Mouse (Mus musculus) CH12F3 (cell line): ENCODE data around the gene Als2.

Experiments
- in situ Hi-C: fragments of 300-500 bp; cut with MboI; formaldehyde crosslinking; loops from 2 replicates; pipeline ENCODE4 v1.14.3; 2020; ENCODE audit warnings: low sequenced_read_pairs

Gene Als2

DNA sequence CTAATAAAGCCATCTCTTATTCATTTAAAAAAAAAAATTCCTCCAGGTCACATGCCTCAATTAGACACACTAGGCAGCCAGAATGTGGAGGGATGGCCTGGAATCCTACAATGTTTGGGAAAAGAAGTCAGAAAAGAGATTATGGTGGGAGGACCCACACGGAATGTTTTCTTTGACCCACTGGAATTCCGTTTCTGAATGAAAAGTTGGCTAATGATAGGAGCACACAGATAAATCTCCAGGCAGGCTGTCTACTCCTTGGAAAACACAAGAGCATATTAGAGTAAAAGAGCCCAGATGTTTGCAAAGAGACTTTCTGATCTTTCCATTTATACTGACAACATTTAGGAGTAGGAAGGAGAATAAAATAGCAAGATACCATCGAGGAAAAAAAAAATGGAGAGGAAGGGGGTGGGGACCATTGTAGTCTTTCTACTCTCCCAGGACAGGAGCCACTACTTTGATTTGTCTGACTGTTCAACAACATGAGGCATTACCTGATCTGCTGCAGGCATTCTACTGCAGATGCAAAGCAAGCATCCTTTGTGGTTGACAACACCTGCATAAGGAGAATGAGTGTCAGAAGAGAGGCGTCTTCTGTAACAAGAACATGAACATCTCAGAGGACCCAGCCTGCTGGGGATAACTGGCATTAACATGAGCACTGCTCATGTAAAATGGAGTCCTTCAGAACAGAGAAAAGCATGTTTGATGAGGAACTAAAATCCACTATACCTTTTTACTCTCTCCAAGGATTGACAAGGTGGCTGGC, 69.2 kb downstream of the Als2 start:
- in situ Hi-C loops: no loop called here

DNA sequence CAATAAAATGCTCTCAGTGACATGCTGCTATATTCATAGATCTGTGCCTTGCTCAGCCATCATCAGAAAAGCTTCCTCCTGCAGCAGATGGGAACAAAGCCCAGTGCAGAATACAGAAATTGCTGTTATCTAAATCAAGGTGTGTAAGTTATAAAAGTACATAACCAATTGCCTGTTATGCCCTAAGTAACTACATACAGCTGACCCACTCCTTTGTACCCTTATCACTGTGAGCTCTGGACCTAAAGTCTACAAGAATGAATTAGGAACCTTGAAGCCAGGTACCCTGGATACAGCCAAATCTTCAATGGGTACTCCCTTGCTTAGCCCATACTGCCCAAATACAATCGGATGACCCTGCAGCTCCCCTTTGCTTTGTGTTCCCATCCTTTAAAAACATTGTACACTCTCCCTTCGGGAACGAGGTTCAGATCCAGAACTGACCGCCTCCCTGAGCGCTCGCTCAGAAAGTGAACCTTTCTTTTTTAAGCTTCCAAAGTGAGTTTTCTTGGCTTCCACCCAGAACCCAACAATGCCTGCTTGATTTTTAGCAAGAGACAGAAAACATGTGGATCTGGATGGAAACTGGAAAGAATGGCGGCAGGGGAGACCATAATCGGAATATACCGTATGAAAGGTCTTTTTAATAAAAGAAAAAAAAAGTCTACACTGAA, 70.7 kb downstream of the Als2 start:
- in situ Hi-C loops: no loop called here

DNA sequence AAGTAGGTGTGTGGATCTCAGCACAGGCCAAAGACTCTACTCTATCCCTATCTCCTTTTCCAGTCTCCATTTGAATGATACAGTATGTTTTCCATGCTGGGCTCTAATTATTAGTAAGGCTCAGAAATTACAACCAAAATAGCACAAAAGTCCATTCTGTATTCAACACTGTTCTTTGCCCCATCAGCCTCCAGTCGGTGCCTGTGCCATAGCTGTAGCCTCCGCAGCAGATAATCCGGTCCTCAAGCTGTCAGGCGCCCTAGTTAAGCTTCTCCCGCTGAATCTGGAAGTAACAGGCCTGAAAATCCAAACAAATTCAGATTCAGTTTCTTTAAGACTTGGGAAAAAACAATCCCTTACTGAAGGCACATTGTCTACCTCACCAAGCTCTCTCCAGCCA, 73.1 kb downstream of the Als2 start:
- in situ Hi-C loops: no loop called here

DNA sequence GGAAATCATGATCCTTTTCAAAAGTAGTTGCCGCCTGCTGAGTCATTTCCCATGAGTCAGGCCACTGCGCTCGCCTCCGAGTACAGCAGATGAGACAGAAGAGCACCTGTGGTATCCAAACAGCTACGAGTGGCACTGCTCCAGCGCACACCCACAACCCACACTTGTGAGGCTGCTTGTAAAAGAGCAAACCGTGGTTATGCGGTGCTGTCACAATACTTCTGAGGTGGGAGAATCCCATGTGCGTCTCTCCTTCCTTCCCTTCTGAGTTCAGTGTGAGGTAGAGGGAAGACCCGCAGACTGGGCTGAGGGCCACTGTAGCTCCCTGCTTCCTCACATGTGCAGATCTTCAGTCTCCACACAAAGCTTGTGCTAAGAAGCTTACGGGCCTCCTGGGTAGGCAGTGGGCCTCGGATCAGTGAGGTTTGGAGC, 74.0 kb downstream of the Als2 start, which contains the start of gene Mpp4:
Gene Mpp4, minus strand, starts transcription at position 360 of the 432 bp plus-strand sequence.
- in situ Hi-C loops: no loop called here

DNA sequence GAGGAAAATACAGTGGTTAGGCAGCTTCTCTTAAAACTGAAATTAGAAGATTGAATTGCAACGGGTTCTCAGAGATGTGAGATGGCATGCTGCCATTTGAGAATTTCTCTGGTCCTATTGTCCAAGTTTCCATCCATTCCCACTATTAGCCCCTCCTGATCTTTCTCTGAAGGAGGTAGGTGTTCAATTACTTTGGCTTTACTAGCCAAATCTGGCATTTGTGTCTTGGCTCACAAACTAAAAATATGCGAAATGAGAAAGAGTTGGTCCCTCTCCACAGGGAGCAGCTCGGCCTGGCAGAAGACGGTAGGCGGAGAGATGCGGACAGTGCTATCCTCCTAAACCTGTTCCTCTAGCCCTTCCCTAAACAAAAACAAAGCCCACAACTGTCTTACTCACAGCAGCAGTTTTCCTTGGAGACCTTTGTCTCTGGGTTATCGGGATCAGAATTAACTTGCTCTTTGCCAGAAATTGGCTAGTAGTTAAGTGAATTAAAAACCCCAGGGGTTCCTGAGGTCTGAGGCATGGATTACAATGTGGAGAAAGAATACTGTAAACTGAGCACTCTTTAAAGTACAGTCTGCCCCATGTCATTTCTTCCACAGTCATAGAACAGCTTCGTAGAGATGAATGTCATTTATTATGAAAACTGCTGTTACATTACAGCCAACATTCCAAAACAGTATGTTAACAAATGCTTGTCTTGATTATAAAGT, 74.6 kb downstream of the Als2 start:
- in situ Hi-C loops: no loop called here

DNA sequence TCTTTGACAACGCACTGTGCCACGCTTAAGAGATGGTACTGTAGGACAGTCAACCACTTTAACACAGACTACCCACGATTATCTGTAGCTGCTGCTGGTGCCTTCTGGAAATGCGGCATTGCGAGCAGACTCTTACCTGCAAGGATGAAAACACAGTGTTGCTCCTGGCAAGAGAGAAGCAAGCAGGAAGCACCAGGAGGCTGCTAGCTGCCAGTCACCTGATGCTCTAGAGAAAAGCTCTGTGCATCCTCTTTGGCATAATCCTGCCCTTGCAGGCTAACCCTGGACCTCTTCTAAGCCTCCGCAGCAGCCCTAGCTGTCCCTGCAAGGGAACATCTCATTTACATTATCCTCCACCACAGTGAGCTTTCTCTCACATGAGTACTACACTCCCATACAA, 75.6 kb downstream of the Als2 start:
- in situ Hi-C loops: no loop called here

DNA sequence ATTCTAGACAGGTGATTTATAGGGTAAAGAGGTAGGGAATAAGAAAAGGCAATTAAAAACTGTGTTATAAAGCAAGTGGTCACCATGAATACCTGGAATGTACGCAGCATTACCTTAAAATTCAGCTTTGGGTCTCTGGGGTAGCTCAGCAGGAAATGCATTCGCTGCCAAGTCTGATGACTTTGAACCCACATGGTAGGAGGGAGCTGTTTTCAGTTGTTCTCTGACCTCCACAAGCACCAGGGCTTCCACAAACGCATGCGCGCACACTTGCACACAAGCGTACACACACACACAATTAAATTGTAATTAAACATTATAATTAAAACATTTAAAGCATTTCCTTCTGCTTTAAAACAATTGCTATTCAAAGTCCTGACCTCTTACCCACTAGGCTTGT, 76.2 kb downstream of the Als2 start:
- in situ Hi-C loops: no loop called here

DNA sequence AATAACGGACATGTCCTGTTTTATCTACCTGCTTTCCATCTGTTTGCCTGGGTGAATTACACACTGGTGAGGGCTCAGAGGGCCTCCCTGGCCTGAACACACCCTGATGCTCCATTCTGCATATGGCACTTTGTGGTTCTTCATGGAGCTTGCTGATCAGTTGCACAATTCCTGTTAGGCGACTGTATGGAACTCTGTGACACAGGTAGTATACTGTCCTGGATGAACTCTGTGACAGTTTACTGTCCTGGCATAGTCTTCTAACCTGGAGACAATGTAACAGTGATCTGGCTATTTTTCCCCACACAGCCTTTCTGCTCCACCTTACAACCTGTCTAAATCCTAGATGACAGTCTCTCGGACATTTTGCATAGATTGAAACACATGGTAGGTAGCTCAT, 77.9 kb downstream of the Als2 start:
- in situ Hi-C loops: no loop called here

DNA sequence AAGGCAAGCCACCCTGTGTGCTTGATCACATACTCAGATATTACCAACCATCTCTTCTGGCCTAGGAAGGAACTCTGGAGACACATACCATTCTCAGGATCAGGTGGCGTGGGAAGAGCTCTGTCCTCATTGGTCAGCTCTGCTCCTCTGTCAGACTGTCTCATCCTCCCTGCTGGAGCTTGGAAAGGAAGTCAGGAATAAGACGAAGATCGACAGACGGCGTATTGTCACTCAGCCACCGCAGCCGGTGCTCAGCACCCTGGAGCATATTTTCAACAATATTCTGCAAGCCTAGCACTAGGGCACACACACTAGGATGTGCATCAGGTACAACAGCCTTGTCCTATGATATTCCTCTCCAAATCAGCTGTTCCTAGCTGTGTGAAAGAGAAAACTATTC, 78.5 kb downstream of the Als2 start:
- in situ Hi-C loops: no loop called here

DNA sequence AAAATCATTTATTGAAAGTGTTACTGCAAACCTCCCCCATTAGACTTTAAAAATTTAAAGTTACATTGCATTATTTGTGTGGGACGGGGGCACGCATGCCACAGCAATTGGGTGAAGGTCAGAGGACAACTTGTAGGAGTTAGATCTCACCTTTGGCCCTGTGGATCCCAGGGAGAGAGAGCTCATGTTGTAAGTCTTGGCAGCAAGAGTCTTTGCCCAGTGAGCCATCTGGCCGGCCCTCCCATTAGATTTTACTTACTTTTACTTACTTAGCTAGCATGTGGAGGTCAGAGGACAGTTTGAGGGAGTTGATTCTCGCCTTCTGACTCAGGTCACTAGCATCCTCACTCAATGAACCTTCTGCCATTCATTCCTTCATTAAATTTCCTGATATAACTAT, 79.2 kb downstream of the Als2 start:
- in situ Hi-C loops: no loop called here

DNA sequence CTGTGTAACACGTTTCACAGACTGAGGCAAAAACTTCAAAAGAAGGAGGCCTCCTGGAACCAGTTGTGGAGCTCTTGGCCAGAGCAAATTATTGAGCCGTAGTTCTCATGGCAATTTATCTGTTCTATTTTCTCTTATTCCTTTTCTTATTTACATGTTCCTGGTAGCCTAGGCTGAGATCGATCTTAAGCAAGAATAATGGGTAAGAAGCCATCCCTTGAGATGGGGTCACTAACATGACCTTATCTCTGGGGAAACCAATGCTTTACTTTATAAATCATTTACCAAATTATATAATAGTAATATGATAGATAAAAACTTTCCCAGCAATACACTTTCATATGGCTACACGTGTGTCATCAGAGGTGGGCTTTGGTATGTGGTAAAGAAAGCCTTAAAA, 84.7 kb downstream of the Als2 start:
- in situ Hi-C loops: no loop called here

DNA sequence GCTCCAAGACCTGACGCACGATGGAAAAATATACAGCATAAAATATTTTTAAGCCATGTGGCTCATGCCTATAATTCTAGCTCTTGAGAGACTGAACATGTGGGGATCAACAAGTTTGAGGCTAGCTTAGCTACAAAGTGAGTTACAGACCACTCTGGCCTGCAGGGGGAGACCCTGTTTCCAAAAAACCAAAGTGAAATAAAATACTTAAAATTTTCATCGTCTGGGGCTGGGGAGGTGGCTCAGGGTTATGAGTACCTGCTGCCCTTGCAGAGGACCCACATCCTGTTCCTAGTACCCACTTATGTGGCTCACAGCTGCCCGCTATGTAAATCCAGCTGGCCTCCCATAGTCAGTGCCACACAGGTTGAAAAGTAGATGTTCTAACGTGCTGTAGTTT, 86.5 kb downstream of the Als2 start:
- in situ Hi-C loops: no loop called here

DNA sequence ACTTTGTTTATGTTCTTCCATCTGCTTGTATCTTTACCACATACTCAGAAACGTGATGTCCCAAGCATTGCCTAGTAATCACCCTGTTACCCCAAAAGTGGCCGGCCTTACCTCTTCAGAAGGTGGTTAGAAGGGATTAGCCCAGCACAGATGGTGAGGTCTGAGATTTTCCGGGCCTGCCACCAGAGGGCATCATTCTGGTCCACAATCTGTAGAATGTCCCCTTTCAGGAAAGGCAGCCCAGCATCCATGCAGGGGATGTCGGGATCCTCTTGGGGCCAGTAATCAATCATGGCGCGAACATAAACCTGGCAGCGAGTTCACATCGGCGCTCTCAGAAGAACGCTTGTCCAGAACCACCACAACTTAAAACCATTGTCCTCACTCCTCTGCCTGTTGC, 92.5 kb downstream of the Als2 start:
- in situ Hi-C loops: loop anchor here (25.0 kb wide), 1 partner anchor 382 kb away; no protein-coding TSS in a partner anchor

DNA sequence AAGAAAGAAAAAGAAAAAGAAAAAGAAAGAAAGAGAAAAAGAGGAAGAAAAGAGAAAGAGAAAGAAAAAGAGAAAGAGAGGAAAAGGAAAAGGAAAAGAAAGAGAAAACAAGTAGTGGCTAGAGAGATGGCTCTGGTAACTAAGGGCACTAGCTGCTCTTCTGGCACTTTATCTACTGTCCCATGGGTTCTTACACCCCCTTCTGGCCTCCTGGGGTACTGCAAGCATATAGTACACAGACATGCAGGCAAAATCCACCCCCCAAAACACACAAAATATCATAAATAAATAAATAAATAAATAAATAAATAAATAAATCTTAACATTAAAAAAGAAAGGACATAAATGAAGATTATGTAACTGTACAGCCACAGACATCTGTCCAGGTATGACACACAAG, 94.2 kb downstream of the Als2 start:
- in situ Hi-C loops: loop anchor here (25.0 kb wide), 1 partner anchor 381 kb away; no protein-coding TSS in a partner anchor

DNA sequence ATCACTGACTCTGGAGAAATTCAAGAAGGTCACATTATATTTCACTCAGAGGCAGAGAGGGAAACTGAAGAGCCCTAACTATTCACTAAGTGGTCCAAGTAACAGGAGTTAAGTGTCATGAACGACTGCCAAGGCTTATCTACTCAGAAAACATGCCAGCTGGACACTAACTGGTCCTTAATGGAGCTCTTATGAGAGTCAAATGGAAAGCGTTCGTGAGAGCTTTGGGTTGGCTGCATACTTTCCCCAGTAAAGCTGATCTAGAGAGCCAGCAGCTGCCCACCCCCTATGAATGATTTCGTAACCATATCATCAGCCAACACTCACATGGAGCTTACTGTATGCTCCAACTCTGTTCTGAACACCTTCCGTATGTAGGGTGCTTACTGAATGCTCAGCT, 102.6 kb downstream of the Als2 start:
- in situ Hi-C loops: loop anchor here (25.0 kb wide), 1 partner anchor 372 kb away; no protein-coding TSS in a partner anchor

DNA sequence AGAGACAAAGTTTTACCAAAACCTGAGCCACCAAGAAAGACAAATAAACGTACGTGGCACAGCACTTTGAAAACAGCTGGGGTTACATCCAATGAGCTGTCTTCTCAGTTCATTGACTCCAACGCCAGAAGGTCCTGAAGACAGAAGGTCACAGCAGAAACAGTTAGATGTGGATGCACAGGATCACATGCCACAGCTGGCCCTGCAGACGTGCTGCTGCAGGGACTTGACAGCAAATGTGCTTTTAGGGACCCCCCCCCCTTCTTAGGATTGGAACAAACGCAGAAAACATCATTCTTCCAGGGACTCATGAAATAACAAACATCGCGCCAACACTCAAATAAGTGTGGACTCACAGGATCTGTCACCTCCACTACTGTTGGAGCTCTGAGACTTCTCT, 108.2 kb downstream of the Als2 start:
- in situ Hi-C loops: loop anchor here (25.0 kb wide), 1 partner anchor 367 kb away; no protein-coding TSS in a partner anchor

DNA sequence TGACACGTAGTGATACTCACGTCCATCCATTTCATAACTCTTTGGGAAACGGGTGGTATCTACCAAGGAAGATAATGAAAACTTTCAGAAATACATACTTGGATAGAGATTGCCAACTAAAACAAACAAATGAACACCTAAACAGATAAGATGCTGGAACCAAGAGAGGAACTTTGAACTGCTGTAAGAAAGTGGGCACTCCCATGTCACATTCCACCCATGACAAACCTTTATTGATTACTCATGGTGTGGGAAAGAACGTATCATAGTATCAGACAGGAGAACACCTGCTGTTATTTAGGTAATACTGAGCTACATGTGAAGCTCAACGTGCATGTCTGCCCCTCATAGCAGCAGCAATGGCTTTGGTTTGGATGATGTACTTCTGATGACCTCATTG, 111.5 kb downstream of the Als2 start:
- in situ Hi-C loops: loop anchor here (25.0 kb wide), 1 partner anchor 363 kb away; no protein-coding TSS in a partner anchor

DNA sequence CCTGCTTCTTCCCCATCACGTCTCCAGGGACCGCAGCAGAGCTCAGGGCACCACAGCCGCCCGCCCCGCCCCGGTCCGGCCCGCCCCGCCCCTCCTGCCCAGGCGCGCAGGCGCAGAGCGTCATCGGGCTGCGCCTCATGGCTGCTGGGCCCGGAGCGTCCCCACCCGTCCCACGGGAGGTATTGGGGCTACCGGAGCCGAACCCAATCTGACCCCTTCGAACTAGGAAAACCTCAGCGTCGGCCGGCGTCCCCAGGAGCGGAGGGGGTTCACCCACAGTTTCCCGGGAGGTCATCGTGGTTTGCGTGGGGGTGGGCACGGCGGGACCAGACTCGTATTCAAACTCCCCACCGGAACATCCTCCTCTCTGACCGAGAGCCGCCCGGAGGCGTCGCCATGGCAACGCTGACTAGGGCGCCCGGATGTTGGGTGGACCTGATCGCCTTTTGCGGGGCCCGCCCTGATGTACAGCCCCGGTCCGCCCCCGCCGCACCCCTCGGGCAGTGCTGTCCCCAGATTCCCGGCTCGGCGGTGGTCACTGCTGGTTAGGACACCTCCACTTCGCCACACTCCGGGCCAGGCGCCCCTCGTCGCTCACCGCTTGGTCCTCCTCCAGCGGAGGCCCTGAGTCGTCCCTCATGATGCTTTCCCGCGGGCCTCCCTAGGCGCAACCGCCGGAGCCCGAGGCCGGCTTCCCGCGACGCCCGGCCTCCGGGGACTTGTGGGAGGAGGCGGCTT, 117.1 kb downstream of the Als2 start, which contains the start of gene Tmem237:
Gene Tmem237, minus strand, starts transcription at position 689 of the 738 bp plus-strand sequence.
- in situ Hi-C loops: no loop called here
